ENCODE assay signal across 9 mouse cellular contexts in genomic region chrX:76680890-76681289, GRCm38 (mm10).
A peak's percentile ranks its signal among the peaks of the same experiment; 100 is the strongest.
DNase-seq lines count a peak whose midpoint lies in the region; ATAC-seq and TF ChIP-seq lines count a peak whose summit lies in the region.
"Had no signal": no experiment of that assay in that cellular context is flagged by ENCODE, and none has a peak within 500 bp of the region (broad histone marks: within the 10 kb centered on the region; RNA-seq: fewer than 3 reads in every experiment).

No protein-coding gene starts in this region.

- intact Hi-C loops in heart, adult 2 months (cut with DNase I), result loop anchor here (2.0 kb wide), 1 partner anchor 1040 kb away; no protein-coding TSS in a partner anchor
- intact Hi-C loops in left cerebral cortex, postnatal 4 days (cut with DNase I), result loop anchor here (5.0 kb wide), 1 partner anchor 1036 kb away; no protein-coding TSS in a partner anchor

- no peak for ATAC-seq in megakaryocyte progenitor cell, adult 5-6 weeks (replicated peaks; ENCODE audit: poor library complexity)

- no peaks in the 10 kb centered on the region for H3K36me3 ChIP-seq in heart, adult 2 months (ENCODE audit: control insufficient read depth, insufficient read depth, low read length)
- no peaks in the 10 kb centered on the region for H3K36me3 ChIP-seq in heart, embryonic 10.5 days
- no peaks in the 10 kb centered on the region for H3K36me3 ChIP-seq in thymus, adult 2 months (ENCODE audit: control insufficient read depth, insufficient read depth, low read length)
- H3K36me3 ChIP-seq: heart, embryonic 13.5 days had no signal

- TF ChIP-seq POLR2A in heart, adult 2 months (IDR thresholded peaks at IDR 0.05; ENCODE audit: insufficient read depth, low read depth, low read length), result no peak
- TF ChIP-seq POLR2A in thymus, adult 2 months (IDR thresholded peaks at IDR 0.05; ENCODE audit: control insufficient read depth, extremely low read depth, insufficient read depth, low read length, poor library complexity), result no peak

- H3K9me3 ChIP-seq in heart, embryonic 10.5 days, result no peaks in the 10 kb centered on the region
- H3K9me3 ChIP-seq: heart, embryonic 13.5 days had no signal

- no peaks in the 10 kb centered on the region for H3K79me2 ChIP-seq in heart, adult 2 months (replicated peaks; ENCODE audit: control insufficient read depth, insufficient read depth, low read length)

- no peak overlapping the region for H3K27ac ChIP-seq in heart, adult 2 months
- no peak overlapping the region for H3K27ac ChIP-seq in heart, embryonic 10.5 days
- H3K27ac ChIP-seq in thymus, adult 2 months (ENCODE audit: control insufficient read depth, insufficient read depth, low read length), result no peak overlapping the region
- H3K27ac ChIP-seq: heart, embryonic 13.5 days had no signal

- H3K9ac ChIP-seq in heart, adult 2 months (ENCODE audit: low read depth, low read length), result no peak overlapping the region
- H3K9ac ChIP-seq: heart, embryonic 13.5 days had no signal

- no peak overlapping the region for H3K4me3 ChIP-seq in heart, adult 2 months
- H3K4me3 ChIP-seq in heart, embryonic 10.5 days, result no peak overlapping the region
- no peak overlapping the region for H3K4me3 ChIP-seq in thymus, adult 2 months (ENCODE audit: control insufficient read depth, insufficient read depth, low read length)
- H3K4me3 ChIP-seq: heart, embryonic 13.5 days had no signal

- TF ChIP-seq EP300 in heart, adult 2 months (IDR thresholded peaks at IDR 0.05; ENCODE audit: insufficient read depth, low read depth, low read length), result no peak

- no peaks in the 10 kb centered on the region for H3K27me3 ChIP-seq in heart, adult 2 months (ENCODE audit: control insufficient read depth, insufficient read depth, low read length)
- H3K27me3 ChIP-seq in heart, embryonic 10.5 days (ENCODE audit: insufficient read depth, poor library complexity, severe bottlenecking), result no peaks in the 10 kb centered on the region
- H3K27me3 ChIP-seq in thymus, adult 2 months (ENCODE audit: control insufficient read depth, insufficient read depth, low read length), result no peaks in the 10 kb centered on the region
- H3K27me3 ChIP-seq: heart, embryonic 13.5 days had no signal

- peak; percentile 54 for TF ChIP-seq CTCF in heart, adult 2 months (IDR thresholded peaks at IDR 0.05)
- no peak for TF ChIP-seq CTCF in thymus, adult 2 months (IDR thresholded peaks at IDR 0.05; ENCODE audit: borderline replicate concordance, control insufficient read depth, extremely low read depth, insufficient read depth, low read length, poor library complexity)

- no peaks in the 10 kb centered on the region for H3K4me1 ChIP-seq in heart, adult 2 months (ENCODE audit: control insufficient read depth, insufficient read depth, low read length)
- no peaks in the 10 kb centered on the region for H3K4me1 ChIP-seq in heart, embryonic 10.5 days
- no peaks in the 10 kb centered on the region for H3K4me1 ChIP-seq in thymus, adult 2 months (replicated peaks; ENCODE audit: control insufficient read depth, insufficient read depth, low read length)
- H3K4me1 ChIP-seq: heart, embryonic 13.5 days had no signal

- DNase-seq in heart, adult 2 months, result no peak
- DNase-seq in heart, embryonic 10.5 days (ENCODE audit: low spot score), result no peak
- peak; percentile 3 for DNase-seq in thymus, postnatal 0 days (ENCODE audit: low spot score)
- no peak for DNase-seq in thymus, adult 2 months
- DNase-seq in embryo, embryonic 9.5 days (ENCODE audit: extremely low spot score), result peak; percentile 0
- peak; percentile 4 for DNase-seq in left cerebral cortex, postnatal 4 days
- no peak for DNase-seq in yolk sac, embryonic 10.5 days (ENCODE audit: low spot score)

Comparison
In these comparisons a context has a peak if more than half of its experiments do, and no peak if none do; other contexts are left out.
1. DNase-seq: peak in thymus, postnatal 0 days (single experiment), embryo, embryonic 9.5 days (single experiment) and left cerebral cortex, postnatal 4 days (single experiment); none in heart, adult 2 months (0 of 2), heart, embryonic 10.5 days (single experiment), thymus, adult 2 months (single experiment) and yolk sac, embryonic 10.5 days (single experiment).